ENCODE assay signal across 10 mouse cellular contexts in genomic region chr11:62223962-62224361, GRCm38 (mm10). TPM values are rescaled to one million over a fixed set of nuclear protein-coding genes. Genes with fewer than 3 reads are reported as not detected.
DNase-seq lines count a peak whose midpoint lies in the region; ATAC-seq and TF ChIP-seq lines count a peak whose summit lies in the region.
"Had no signal": no experiment of that assay in that cellular context is flagged by ENCODE, and none has a peak within 500 bp of the region (broad histone marks: within the 10 kb centered on the region; RNA-seq: fewer than 3 reads in every experiment).

No protein-coding gene starts in this region.

- intact Hi-C loops in heart, adult 2 months (cut with DNase I), result no loop called here

- 75% methylated on average over 7 of the region's 7 CpGs for WGBS in heart, adult 2 months
- WGBS in heart, embryonic 10.5 days, result 90% methylated on average over 7 of the region's 7 CpGs
- WGBS in liver, postnatal 0 days (ENCODE audit: insufficient replicate concordance), result 73% methylated on average over 7 of the region's 7 CpGs

- peaks cover 8% of the 10 kb centered on the region for H3K4me1 ChIP-seq in heart, adult 2 months (ENCODE audit: control insufficient read depth, insufficient read depth, low read length)
- H3K4me1 ChIP-seq in heart, embryonic 10.5 days, result peaks cover 23% of the 10 kb centered on the region
- H3K4me1 ChIP-seq in liver, postnatal 0 days (ENCODE audit: insufficient read depth), result peaks cover 4% of the 10 kb centered on the region; the same call in 1 of the 2 replicates
- H3K4me1 ChIP-seq: lung, embryonic 15.5 days had no signal

- peak; percentile 85 for ATAC-seq in common myeloid progenitor, adult 5-6 weeks (replicated peaks; ENCODE audit: low read depth, poor library complexity, severe bottlenecking)
- ATAC-seq in liver, postnatal 0 days, result peak; percentile 54

- H3K27me3 ChIP-seq in heart, adult 2 months (ENCODE audit: control insufficient read depth, insufficient read depth, low read length), result no peaks in the 10 kb centered on the region
- no peaks in the 10 kb centered on the region for H3K27me3 ChIP-seq in heart, embryonic 10.5 days (ENCODE audit: insufficient read depth, poor library complexity, severe bottlenecking)
- no peaks in the 10 kb centered on the region for H3K27me3 ChIP-seq in liver, postnatal 0 days (ENCODE audit: insufficient read depth, low read length)
- H3K27me3 ChIP-seq: lung, embryonic 15.5 days had no signal

- H3K36me3 ChIP-seq in heart, adult 2 months (ENCODE audit: control insufficient read depth, insufficient read depth, low read length), result no peaks in the 10 kb centered on the region
- H3K36me3 ChIP-seq in heart, embryonic 10.5 days, result no peaks in the 10 kb centered on the region
- peaks cover 3% of the 10 kb centered on the region; the same call in 1 of the 2 replicates for H3K36me3 ChIP-seq in liver, postnatal 0 days (replicated peaks; ENCODE audit: insufficient read depth, low read length)
- H3K36me3 ChIP-seq: lung, embryonic 15.5 days had no signal

- no peak for TF ChIP-seq POLR2A in heart, adult 2 months (IDR thresholded peaks at IDR 0.05; ENCODE audit: insufficient read depth, low read depth, low read length)

- no peak overlapping the region for H3K4me3 ChIP-seq in heart, adult 2 months
- no peak overlapping the region for H3K4me3 ChIP-seq in heart, embryonic 10.5 days
- H3K4me3 ChIP-seq in liver, postnatal 0 days (ENCODE audit: low read depth, low read length), result no peak overlapping the region
- H3K4me3 ChIP-seq: lung, embryonic 15.5 days had no signal

- H3K79me2 ChIP-seq in heart, adult 2 months (replicated peaks; ENCODE audit: control insufficient read depth, insufficient read depth, low read length), result no peaks in the 10 kb centered on the region

- no peak overlapping the region for H3K9ac ChIP-seq in heart, adult 2 months (ENCODE audit: low read depth, low read length)
- no peak overlapping the region for H3K9ac ChIP-seq in liver, postnatal 0 days (replicated peaks)
- H3K9ac ChIP-seq: lung, embryonic 15.5 days had no signal

- H3K9me3 ChIP-seq in heart, embryonic 10.5 days, result no peaks in the 10 kb centered on the region
- no peaks in the 10 kb centered on the region for H3K9me3 ChIP-seq in liver, postnatal 0 days (ENCODE audit: low read length)
- H3K9me3 ChIP-seq: lung, embryonic 15.5 days had no signal

- H3K27ac ChIP-seq in heart, adult 2 months, result peak overlapping the region; percentile 40
- no peak overlapping the region for H3K27ac ChIP-seq in heart, embryonic 10.5 days
- no peak overlapping the region for H3K27ac ChIP-seq in liver, postnatal 0 days (ENCODE audit: low read depth)
- H3K27ac ChIP-seq: lung, embryonic 15.5 days had no signal

- H3K4me2 ChIP-seq in liver, postnatal 0 days (ENCODE audit: low read depth, low read length), result no peak overlapping the region
- H3K4me2 ChIP-seq: lung, embryonic 15.5 days had no signal

- TF ChIP-seq CTCF in heart, adult 2 months (IDR thresholded peaks at IDR 0.05), result no peak
- no peak for TF ChIP-seq CTCF in liver, postnatal 0 days (IDR thresholded peaks at IDR 0.05; ENCODE audit: low read depth)

- no peak for TF ChIP-seq EP300 in heart, adult 2 months (IDR thresholded peaks at IDR 0.05; ENCODE audit: insufficient read depth, low read depth, low read length)
- TF ChIP-seq EP300 in liver, postnatal 0 days (IDR thresholded peaks at IDR 0.05; ENCODE audit: low read depth), result no peak

- DNase-seq in heart, adult 2 months, result peak; percentile 38 to 60
- no peak for DNase-seq in heart, embryonic 10.5 days (ENCODE audit: low spot score)
- peak; percentile 66 for DNase-seq in Muller cell, postnatal 12 days (ENCODE audit: inconsistent ontology term)
- DNase-seq in liver, postnatal 0 days, result peak; percentile 38
- DNase-seq in layer of hippocampus, adult 18-20 months (ENCODE audit: low spot score in 2 of 2), result no peak
- no peak for DNase-seq in T-cell, adult 2 months (ENCODE audit: low spot score)
- DNase-seq in frontal cortex, postnatal 25 days (ENCODE audit: low spot score in 2 of 2), result no peak
- DNase-seq: kidney, postnatal 4 days had no signal

RNA-seq across cellular contexts. Expression of gene Adora2b, which starts 24.8 kb away (rescaled TPM):
- 1 to 10 TPM in 1 of 2 experiments, under 1 TPM in 1; 0.63 to 2.0 TPM for total RNA-seq in heart, adult 2 months (2021)
- polyA plus RNA-seq in heart, adult 2 months (2012; rRNA removed), result 1.7 and 1.8 TPM in 2 replicates
- 0.79 and 1.7 TPM in 2 replicates for polyA plus RNA-seq in heart, embryonic 10.5 days (2016; fragmentation: Nextera tagmentation; extraction: Ambion mirVana)
- total RNA-seq in common myeloid progenitor, adult 5-6 weeks (2017), result 0.41 TPM in 1 of 2 replicates, not detected in the other
- polyA plus RNA-seq in liver, postnatal 0 days (2015; fragmentation: Nextera tagmentation; extraction: Ambion mirVana), result 0.59 and 0.61 TPM in 2 replicates
- 1 to 10 TPM; 6.6 to 7.6 TPM for total RNA-seq in layer of hippocampus, adult 18-20 months (2021)

RNA-seq across cellular contexts. Expression of gene Zswim7, which starts 57.2 kb away (rescaled TPM):
- total RNA-seq in heart, adult 2 months (2021), result 10 to 100 TPM; 17.1 to 17.6 TPM
- polyA plus RNA-seq in heart, adult 2 months (2012; rRNA removed), result 22.7 and 28.7 TPM in 2 replicates
- 19.2 and 19.6 TPM in 2 replicates for polyA plus RNA-seq in heart, embryonic 10.5 days (2016; fragmentation: Nextera tagmentation; extraction: Ambion mirVana)
- total RNA-seq in common myeloid progenitor, adult 5-6 weeks (2017), result 6.1 and 10.2 TPM in 2 replicates
- 16.3 and 16.4 TPM in 2 replicates for polyA plus RNA-seq in liver, postnatal 0 days (2015; fragmentation: Nextera tagmentation; extraction: Ambion mirVana)
- 10 to 100 TPM; 11.5 to 13.2 TPM for total RNA-seq in layer of hippocampus, adult 18-20 months (2021)

RNA-seq across cellular contexts. Expression of gene Ttc19, which starts 57.3 kb away (rescaled TPM):
- total RNA-seq in heart, adult 2 months (2021), result 10 to 100 TPM; 39.9 to 43.5 TPM
- 13.7 and 24.3 TPM in 2 replicates for polyA plus RNA-seq in heart, adult 2 months (2012; rRNA removed)
- polyA plus RNA-seq in heart, embryonic 10.5 days (2016; fragmentation: Nextera tagmentation; extraction: Ambion mirVana), result 16.6 and 20.3 TPM in 2 replicates
- 11.3 and 17.0 TPM in 2 replicates for total RNA-seq in common myeloid progenitor, adult 5-6 weeks (2017)
- polyA plus RNA-seq in liver, postnatal 0 days (2015; fragmentation: Nextera tagmentation; extraction: Ambion mirVana), result 4.8 and 4.9 TPM in 2 replicates
- total RNA-seq in layer of hippocampus, adult 18-20 months (2021), result 10 to 100 TPM; 87.2 to 88.5 TPM

Comparison
In these comparisons a context has a peak if more than half of its experiments do, and no peak if none do; other contexts are left out.
1. DNase-seq: peak in heart, adult 2 months (2 of 2), Muller cell, postnatal 12 days (single experiment) and liver, postnatal 0 days (single experiment); none in heart, embryonic 10.5 days (single experiment), layer of hippocampus, adult 18-20 months (0 of 2), T-cell, adult 2 months (single experiment) and frontal cortex, postnatal 25 days (0 of 2).